ENCODE assay signal across 9 mouse cellular contexts in the genomic region with DNA sequence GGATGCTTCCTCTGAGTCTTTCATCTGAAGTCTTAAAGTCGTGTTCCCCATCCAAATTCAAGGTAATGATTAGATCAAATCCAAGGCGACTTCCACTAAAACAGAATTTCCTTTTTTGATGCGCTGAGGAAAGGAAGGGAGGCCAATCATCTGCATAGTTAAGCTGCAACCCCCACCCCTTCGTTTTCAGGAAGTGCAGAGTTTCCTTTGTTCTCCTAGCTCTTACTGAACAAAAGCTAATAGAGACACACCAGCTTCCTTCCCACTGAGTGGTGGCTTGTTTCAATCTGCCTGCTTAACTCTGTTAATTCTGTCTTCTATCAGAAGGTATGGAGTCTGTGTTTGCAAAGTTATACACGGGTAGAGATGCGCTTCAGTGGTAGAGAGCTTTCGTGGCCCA. TPM values are rescaled to one million over a fixed set of nuclear protein-coding genes. Genes with fewer than 3 reads are reported as not detected.
DNase-seq lines count a peak whose midpoint lies in the region; ATAC-seq lines count a peak whose summit lies in the region.
"Had no signal": no experiment of that assay in that cellular context is flagged by ENCODE, and none has a peak within 500 bp of the region (broad histone marks: within the 10 kb centered on the region; RNA-seq: fewer than 3 reads in every experiment).

No protein-coding gene starts in this region.

- H3K4me1 ChIP-seq in heart, embryonic 15.5 days (replicated peaks), result peaks cover 8% of the 10 kb centered on the region
- peaks cover 9% of the 10 kb centered on the region for H3K4me1 ChIP-seq in lung, embryonic 16.5 days (replicated peaks; ENCODE audit: control insufficient read depth, insufficient read depth, low read length)

- no peaks in the 10 kb centered on the region; the same call in 1 of the 2 replicates for H3K36me3 ChIP-seq in heart, embryonic 15.5 days
- H3K36me3 ChIP-seq in lung, embryonic 16.5 days (ENCODE audit: control insufficient read depth, insufficient read depth, low read length), result peaks cover under 1% of the 10 kb centered on the region; the same call in 1 of the 2 replicates

- H3K27ac ChIP-seq in heart, embryonic 15.5 days, result peak overlapping the region; percentile 67
- H3K27ac ChIP-seq in lung, embryonic 16.5 days (ENCODE audit: low read length), result peak overlapping the region; percentile 72

- H3K4me2 ChIP-seq in heart, embryonic 15.5 days, result peak overlapping the region; percentile 92
- peak overlapping the region; percentile 49 for H3K4me2 ChIP-seq in lung, embryonic 16.5 days (ENCODE audit: low read depth, low read length)

- ATAC-seq in heart, embryonic 15.5 days (replicated peaks; ENCODE audit: insufficient number of reproducible peaks, insufficient read depth, low FRiP score, low read depth), result 0 out of 2 replicates have a peak, but pooled peaks have one; percentile 23
- no peak for ATAC-seq in lung, embryonic 16.5 days (ENCODE audit: low read depth)

- peak overlapping the region; percentile 63 for H3K4me3 ChIP-seq in heart, embryonic 15.5 days
- H3K4me3 ChIP-seq in lung, embryonic 16.5 days (ENCODE audit: low read length), result peak overlapping the region; percentile 72
- H3K4me3 ChIP-seq: erythroblast, embryonic 14.5 days had no signal

- peak; percentile 8 for DNase-seq in adrenal gland, postnatal 10 days
- no peak for DNase-seq in adrenal gland, adult 18-20 months (ENCODE audit: low spot score in 2 of 2)
- peak; percentile 2 to 5 for DNase-seq in B cell, adult 2 months
- DNase-seq in testis, postnatal 14 days (ENCODE audit: low spot score), result no peak
- no peak for DNase-seq in c-Kit-positive CD71-positive TER-119-positive erythroid progenitor cells, embryonic 14.5 days (ENCODE audit: low spot score)
- DNase-seq in testis, postnatal 10 days (ENCODE audit: low spot score), result no peak

- no peaks in the 10 kb centered on the region for H3K27me3 ChIP-seq in heart, embryonic 15.5 days
- no peaks in the 10 kb centered on the region for H3K27me3 ChIP-seq in lung, embryonic 16.5 days (ENCODE audit: control insufficient read depth, insufficient read depth, low read depth, low read length)

- H3K9ac ChIP-seq in heart, embryonic 15.5 days, result 0 out of 2 replicates have a peak overlapping the region, but pooled peaks have one; percentile 3
- peak overlapping the region; percentile 75 for H3K9ac ChIP-seq in lung, embryonic 16.5 days (ENCODE audit: low read length)

- 45% methylated on average over 7 of the region's 7 CpGs for WGBS in heart, embryonic 15.5 days
- WGBS in lung, embryonic 16.5 days, result 36% methylated on average over 7 of the region's 7 CpGs

- no peaks in the 10 kb centered on the region for H3K9me3 ChIP-seq in heart, embryonic 15.5 days (replicated peaks)
- no peaks in the 10 kb centered on the region for H3K9me3 ChIP-seq in lung, embryonic 16.5 days (ENCODE audit: control insufficient read depth, low read length)

RNA-seq across cellular contexts. Expression of gene Thsd1, which starts 1.5 kb away (rescaled TPM):
- 1 to 10 TPM; 7.4 to 9.2 TPM for total RNA-seq in adrenal gland, postnatal 10 days (2021)
- total RNA-seq in adrenal gland, adult 18-20 months (2021), result 1 to 10 TPM; 2.1 to 2.3 TPM
- 13.2 and 14.3 TPM in 2 replicates for polyA plus RNA-seq in heart, embryonic 15.5 days (2015; fragmentation: Nextera tagmentation; extraction: Ambion mirVana)
- 34.4 and 35.0 TPM in 2 replicates for polyA plus RNA-seq in lung, embryonic 16.5 days (2015; fragmentation: Nextera tagmentation; extraction: Ambion mirVana)
- polyA plus RNA-seq: erythroblast, embryonic 14.5 days had no signal

RNA-seq across cellular contexts. Expression of gene Vps36, which starts 36.0 kb away (rescaled TPM):
- 10 to 100 TPM; 30.7 to 34.3 TPM for total RNA-seq in adrenal gland, postnatal 10 days (2021)
- total RNA-seq in adrenal gland, adult 18-20 months (2021), result 10 to 100 TPM; 31.9 to 34.3 TPM
- polyA plus RNA-seq in heart, embryonic 15.5 days (2015; fragmentation: Nextera tagmentation; extraction: Ambion mirVana), result 20.5 and 21.7 TPM in 2 replicates
- 47.0 and 47.3 TPM in 2 replicates for polyA plus RNA-seq in lung, embryonic 16.5 days (2015; fragmentation: Nextera tagmentation; extraction: Ambion mirVana)

RNA-seq across cellular contexts. Expression of gene Ckap2, which starts 43.0 kb away (rescaled TPM):
- total RNA-seq in adrenal gland, postnatal 10 days (2021), result 10 to 100 TPM; 13.2 to 14.9 TPM
- 1 to 10 TPM; 1.3 to 1.6 TPM for total RNA-seq in adrenal gland, adult 18-20 months (2021)
- 30.2 and 31.2 TPM in 2 replicates for polyA plus RNA-seq in heart, embryonic 15.5 days (2015; fragmentation: Nextera tagmentation; extraction: Ambion mirVana)
- polyA plus RNA-seq in lung, embryonic 16.5 days (2015; fragmentation: Nextera tagmentation; extraction: Ambion mirVana), result 55.0 and 55.5 TPM in 2 replicates

RNA-seq across cellular contexts. Expression of gene Tpte, which starts 54.6 kb away (rescaled TPM):
- not detected for total RNA-seq in adrenal gland, postnatal 10 days (2021)
- not detected for total RNA-seq in adrenal gland, adult 18-20 months (2021)
- not detected in 2 replicates for polyA plus RNA-seq in heart, embryonic 15.5 days (2015; fragmentation: Nextera tagmentation; extraction: Ambion mirVana)
- polyA plus RNA-seq in lung, embryonic 16.5 days (2015; fragmentation: Nextera tagmentation; extraction: Ambion mirVana), result not detected in 2 replicates
- polyA plus RNA-seq: erythroblast, embryonic 14.5 days had no signal

Comparison
In these comparisons a context has a peak if more than half of its experiments do, and no peak if none do; other contexts are left out.
1. DNase-seq: peak in adrenal gland, postnatal 10 days (single experiment) and B cell, adult 2 months (2 of 2); none in adrenal gland, adult 18-20 months (0 of 2), testis, postnatal 14 days (single experiment), c-Kit-positive CD71-positive TER-119-positive erythroid progenitor cells, embryonic 14.5 days (single experiment) and testis, postnatal 10 days (single experiment).
2. RNA of gene Ckap2, which starts 43.0 kb away (total RNA-seq): 13.2 to 14.9 TPM in adrenal gland, postnatal 10 days; 1.3 to 1.6 TPM in adrenal gland, adult 18-20 months; every median in the first group is over 4 times any median in the second.